Mouse (Mus musculus) heart, adult 2 months (tissue): ENCODE data around the gene Tsfm.

Experiments
- EP300 ChIP-seq: fragments of 200-500 bp; IDR thresholded peaks from 2 replicates; pipeline ENCODE4 v1.6.1; 2011; ENCODE audit warnings: low read depth, low read length, control low read depth; ENCODE audit not compliant: insufficient read depth
- POLR2A ChIP-seq: fragments of 200-500 bp; IDR thresholded peaks from 2 replicates; pipeline ENCODE4 v1.6.1; 2011; ENCODE audit warnings: mild to moderate bottlenecking, low read depth, low read length, control low read depth; ENCODE audit not compliant: insufficient read depth

- TF ChIP-seq POLR2A (no peak), EP300 (no peak)
Measured at GRCm38 (mm10) chr10:127001297-127001696, 29.3 kb downstream of the Tsfm start.
